Mouse (Mus musculus) heart, embryonic 15.5 days (tissue): Measurements from ENCODE around the gene Vmn1r198. TPM values are rescaled to one million over a fixed set of nuclear protein-coding genes. Genes with fewer than 3 reads are reported as not detected.

Source experiments
- ATAC-seq: fragments of 200-750 bp; cut with Nextera tagmentation; replicated peaks from 2 replicates; pipeline ENCODE4 v1.8.0; 2017; ENCODE audit warnings: low read depth, moderate TSS enrichment; ENCODE audit not compliant: insufficient number of reproducible peaks, insufficient read depth, low FRiP score
- H3K27ac ChIP-seq: fragments of 300-500 bp; sonication (generic); 2 replicates; pipeline ENCODE4 v1.5.1; 2015; ENCODE audit warnings: mild to moderate bottlenecking, inconsistent platforms
- H3K27me3 ChIP-seq: fragments of 300-500 bp; sonication (generic); 2 replicates; pipeline ENCODE4 v1.6.1; 2015; ENCODE audit warnings: inconsistent platforms
- H3K36me3 ChIP-seq: fragments of 300-500 bp; sonication (generic); 2 replicates; pipeline ENCODE4 v1.6.1; 2015; ENCODE audit warnings: mild to moderate bottlenecking, inconsistent platforms
- H3K4me1 ChIP-seq: fragments of 300-500 bp; sonication (generic); replicated peaks from 2 replicates; pipeline ENCODE4 v1.6.1; 2015; ENCODE audit warnings: inconsistent platforms
- H3K4me2 ChIP-seq: fragments of 300-500 bp; sonication (generic); 2 replicates; pipeline ENCODE4 v1.6.1; 2015; ENCODE audit warnings: inconsistent platforms, mild to moderate bottlenecking, moderate library complexity
- H3K4me3 ChIP-seq: fragments of 300-500 bp; sonication (generic); 2 replicates; pipeline ENCODE4 v1.5.1; 2015; ENCODE audit warnings: mild to moderate bottlenecking, inconsistent platforms
- H3K9ac ChIP-seq: fragments of 300-500 bp; sonication (generic); 2 replicates; pipeline ENCODE4 v1.6.1; 2015; ENCODE audit warnings: mild to moderate bottlenecking, inconsistent platforms
- H3K9me3 ChIP-seq: fragments of 300-500 bp; sonication (generic); replicated peaks from 2 replicates; pipeline ENCODE4 v1.6.1; 2016; ENCODE audit warnings: inconsistent platforms
- WGBS: fragments of 180-500 bp; shearing (Covaris S2); methylation state at CpG from one replicate; pipeline ENCODE4 v1.1.7; 2015; ENCODE audit warnings: mixed read lengths; 5-methylcytosine and 5-hydroxymethylcytosine counted together
- polyA plus RNA-seq: library from polyadenylated mRNA; unstranded; fragments of >200 nt; fragmentation: Nextera tagmentation; extraction: Ambion mirVana; gene quantifications from 2 replicates; pipeline ENCODE4 v1.2.1, GENCODE M21; 2015

Gene Vmn1r198
- polyA plus RNA-seq, 1 experiment from 2014 or later, result not detected

- no peak overlapping the region for H3K4me3 ChIP-seq
- H3K9ac ChIP-seq, result no peak overlapping the region
- H3K27ac ChIP-seq, result no peak overlapping the region
- H3K4me2 ChIP-seq, result no peak overlapping the region
- no peaks in the 10 kb centered on the region for H3K4me1 ChIP-seq
- no peaks in the 10 kb centered on the region for H3K36me3 ChIP-seq
- ATAC-seq, result no peak
- no peaks in the 10 kb centered on the region for H3K27me3 ChIP-seq
- 76% methylated on average over 1 of the region's 1 CpGs for WGBS
- H3K9me3 ChIP-seq, result no peaks in the 10 kb centered on the region
These were observed 36.9 kb downstream of the Vmn1r198 start for GRCm38 (mm10) chr13:22387050-22387449.

DNA sequence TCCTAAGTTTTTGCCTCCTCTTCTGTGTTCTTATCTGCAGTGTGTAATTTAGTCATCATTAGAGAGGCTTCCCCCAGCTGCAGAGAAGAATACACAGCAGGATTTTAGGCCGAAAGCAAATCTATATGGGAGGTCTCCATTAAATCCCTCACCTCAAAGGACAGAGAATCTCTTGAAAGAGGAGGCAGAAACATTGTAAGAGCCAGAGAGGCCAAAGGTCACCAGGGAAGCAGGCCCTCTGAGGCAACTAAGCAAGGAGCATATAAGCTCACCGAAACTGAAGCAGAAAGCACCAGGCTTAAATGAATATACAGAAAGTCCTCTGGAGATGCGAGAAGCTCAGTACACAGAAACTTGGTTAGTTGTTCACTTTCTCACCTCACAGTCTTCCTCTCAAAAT, 39.9 kb downstream of the Vmn1r198 start, which contains the start of gene Vmn1r200:
Gene Vmn1r200 (plus strand): TSS at position 301 of the 400 bp plus-strand sequence.
- Histone ChIP-seq H3K9me3 (no peaks in the 10 kb centered on the region), H3K4me2 (no peak within 1 kb of the TSS), H3K27me3 (no peaks in the 10 kb centered on the region), H3K9ac (no peak within 1 kb of the TSS), H3K36me3 (no peaks in the 10 kb centered on the region), H3K4me1 (no peaks in the 10 kb centered on the region), H3K4me3 (no peak within 1 kb of the TSS), H3K27ac (no peak within 1 kb of the TSS)
- WGBS, result 74% methylated on average over 3 of the region's 3 CpGs
- no peak for ATAC-seq

DNA sequence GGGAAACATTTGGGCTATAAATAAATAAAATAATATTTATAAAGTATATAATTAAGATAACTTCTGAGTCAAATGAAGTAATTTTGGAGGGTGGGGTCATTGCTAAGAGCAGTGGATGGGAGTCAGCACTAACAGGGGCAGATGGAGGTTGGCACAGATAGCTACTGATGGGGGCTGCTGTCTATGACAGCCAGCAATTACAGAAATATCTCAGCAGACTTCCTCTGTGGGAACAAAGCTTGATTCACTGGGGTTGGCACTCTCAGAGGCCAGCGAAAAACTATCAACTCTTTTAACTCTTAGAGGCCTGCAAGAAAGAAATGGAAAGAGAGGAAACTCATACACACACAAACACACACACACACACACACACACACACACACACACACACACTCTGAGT, 52.8 kb downstream of the Vmn1r198 start:
- 53% methylated on average over 1 of the region's 1 CpGs for WGBS
- peaks cover 6% of the 10 kb centered on the region; the same call in 1 of the 2 replicates for H3K9me3 ChIP-seq
- H3K4me2 ChIP-seq, result no peak overlapping the region
- no peak for ATAC-seq
- no peaks in the 10 kb centered on the region for H3K36me3 ChIP-seq
- no peaks in the 10 kb centered on the region for H3K27me3 ChIP-seq
- H3K4me3 ChIP-seq, result no peak overlapping the region
- H3K4me1 ChIP-seq, result no peaks in the 10 kb centered on the region
- H3K9ac ChIP-seq, result no peak overlapping the region
- H3K27ac ChIP-seq, result no peak overlapping the region

Other genes with a start within 250 kb of the Vmn1r198 start
- gene Vmn1r189, start 244.5 kb upstream of the Vmn1r198 start, polyA plus RNA-seq, result not detected in 2 replicates
- not detected in 2 replicates for gene Vmn1r191, start 166.4 kb upstream of the Vmn1r198 start, polyA plus RNA-seq
- not detected in 2 replicates for gene Vmn1r192, start 159.2 kb upstream of the Vmn1r198 start, polyA plus RNA-seq
- not detected in 2 replicates for gene Vmn1r193, start 127.2 kb upstream of the Vmn1r198 start, polyA plus RNA-seq
- not detected in 2 replicates for gene Vmn1r194, start 106.1 kb upstream of the Vmn1r198 start, polyA plus RNA-seq
- not detected in 2 replicates for gene Vmn1r195, start 79.8 kb upstream of the Vmn1r198 start, polyA plus RNA-seq
- not detected in 2 replicates for gene Vmn1r196, start 60.4 kb upstream of the Vmn1r198 start, polyA plus RNA-seq
- not detected in 2 replicates for gene Vmn1r197, start 25.8 kb upstream of the Vmn1r198 start, polyA plus RNA-seq
- not detected in 2 replicates for gene Vmn1r199, start 29.5 kb downstream of the Vmn1r198 start, polyA plus RNA-seq
- gene Vmn1r200, start 40.0 kb downstream of the Vmn1r198 start, polyA plus RNA-seq, result not detected in 2 replicates
- gene Vmn1r201, start 121.6 kb downstream of the Vmn1r198 start, polyA plus RNA-seq, result not detected in 2 replicates
- gene Vmn1r202, start 155.0 kb downstream of the Vmn1r198 start, polyA plus RNA-seq, result not detected in 2 replicates
- not detected in 2 replicates for gene Vmn1r203, start 167.8 kb downstream of the Vmn1r198 start, polyA plus RNA-seq
- gene Vmn1r204, start 202.8 kb downstream of the Vmn1r198 start, polyA plus RNA-seq, result not detected in 2 replicates
- not detected in 2 replicates for gene Vmn1r205, start 242.6 kb downstream of the Vmn1r198 start, polyA plus RNA-seq